In genomic region chr11:51757023-51757422, GRCm38 (mm10) we compare ENCODE assay signal across 8 mouse cellular contexts. TPM values are rescaled to one million over a fixed set of nuclear protein-coding genes. Genes with fewer than 3 reads are reported as not detected.
DNase-seq lines count a peak whose midpoint lies in the region; ATAC-seq lines count a peak whose summit lies in the region.

No protein-coding gene starts in this region.

- DNase-seq in kidney, postnatal 14 days, result peak; percentile 5
- no peak for DNase-seq in kidney, postnatal 36 days
- no peak for DNase-seq in MN1 (ENCODE audit: low spot score)
- DNase-seq in cerebellum, adult 8-10 months, result no peak
- no peak for DNase-seq in adrenal gland, postnatal 36 days

- peaks cover 12% of the 10 kb centered on the region for H3K4me1 ChIP-seq in embryonic facial prominence, embryonic 12.5 days
- peaks cover 29% of the 10 kb centered on the region for H3K4me1 ChIP-seq in hindbrain, embryonic 15.5 days (replicated peaks)
- H3K4me1 ChIP-seq in midbrain, embryonic 16.5 days (ENCODE audit: control insufficient read depth, insufficient read depth, low read length), result peaks cover 24% of the 10 kb centered on the region

- H3K27me3 ChIP-seq in embryonic facial prominence, embryonic 12.5 days, result no peaks in the 10 kb centered on the region; the same call in 1 of the 2 replicates
- 0 out of 2 replicates have a peak, but pooled peaks cover 11% of the 10 kb centered on the region for H3K27me3 ChIP-seq in hindbrain, embryonic 15.5 days
- peaks cover 6% of the 10 kb centered on the region; the same call in 1 of the 2 replicates for H3K27me3 ChIP-seq in midbrain, embryonic 16.5 days (ENCODE audit: control insufficient read depth, insufficient read depth, low read depth, low read length)

- WGBS in embryonic facial prominence, embryonic 12.5 days, result 79% methylated on average over 11 of the region's 11 CpGs
- WGBS in hindbrain, embryonic 15.5 days, result 72% methylated on average over 11 of the region's 11 CpGs
- 74% methylated on average over 11 of the region's 11 CpGs for WGBS in midbrain, embryonic 16.5 days

- no peaks in the 10 kb centered on the region for H3K36me3 ChIP-seq in embryonic facial prominence, embryonic 12.5 days
- H3K36me3 ChIP-seq in hindbrain, embryonic 15.5 days, result no peaks in the 10 kb centered on the region
- no peaks in the 10 kb centered on the region for H3K36me3 ChIP-seq in midbrain, embryonic 16.5 days (ENCODE audit: control insufficient read depth, insufficient read depth, low read length)

- peak overlapping the region; percentile 87 for H3K4me2 ChIP-seq in embryonic facial prominence, embryonic 12.5 days (replicated peaks)
- peak overlapping the region; percentile 88 for H3K4me2 ChIP-seq in hindbrain, embryonic 15.5 days
- H3K4me2 ChIP-seq in midbrain, embryonic 16.5 days (ENCODE audit: low read length), result peak overlapping the region; percentile 96

- no peak overlapping the region for H3K27ac ChIP-seq in embryonic facial prominence, embryonic 12.5 days
- H3K27ac ChIP-seq in hindbrain, embryonic 15.5 days (replicated peaks), result peak overlapping the region; percentile 75
- H3K27ac ChIP-seq in midbrain, embryonic 16.5 days (ENCODE audit: low read length), result peak overlapping the region; percentile 79

- H3K4me3 ChIP-seq in embryonic facial prominence, embryonic 12.5 days, result peak overlapping the region; percentile 98
- H3K4me3 ChIP-seq in hindbrain, embryonic 15.5 days, result peak overlapping the region; percentile 88
- H3K4me3 ChIP-seq in midbrain, embryonic 16.5 days (ENCODE audit: low read depth, low read length), result peak overlapping the region; percentile 89

- no peak for ATAC-seq in embryonic facial prominence, embryonic 12.5 days (ENCODE audit: insufficient number of reproducible peaks, insufficient read depth, low FRiP score, low TSS enrichment)
- ATAC-seq in hindbrain, embryonic 15.5 days (ENCODE audit: low FRiP score, low read depth), result no peak
- peak; percentile 14; the same call in 1 of the 2 replicates for ATAC-seq in midbrain, embryonic 16.5 days

- H3K9me3 ChIP-seq in embryonic facial prominence, embryonic 12.5 days, result no peaks in the 10 kb centered on the region
- H3K9me3 ChIP-seq in hindbrain, embryonic 15.5 days, result no peaks in the 10 kb centered on the region
- H3K9me3 ChIP-seq in midbrain, embryonic 16.5 days (replicated peaks; ENCODE audit: control insufficient read depth, low read length, poor library complexity, severe bottlenecking), result no peaks in the 10 kb centered on the region

- peak overlapping the region; percentile 97; the same call in 1 of the 2 replicates for H3K9ac ChIP-seq in embryonic facial prominence, embryonic 12.5 days
- peak overlapping the region; percentile 87 for H3K9ac ChIP-seq in hindbrain, embryonic 15.5 days
- H3K9ac ChIP-seq in midbrain, embryonic 16.5 days (ENCODE audit: low read depth, low read length), result peak overlapping the region; percentile 90

RNA-seq across cellular contexts. Expression of gene Sec24a, which starts 6.4 kb away (rescaled TPM):
- 14.6 and 15.1 TPM in 2 replicates for polyA plus RNA-seq in embryonic facial prominence, embryonic 12.5 days (2016; fragmentation: Nextera tagmentation; extraction: Ambion mirVana)
- polyA plus RNA-seq in hindbrain, embryonic 15.5 days (2015; fragmentation: Nextera tagmentation; extraction: Ambion mirVana), result 14.2 and 15.9 TPM in 2 replicates
- 15.2 and 16.5 TPM in 2 replicates for polyA plus RNA-seq in midbrain, embryonic 16.5 days (2015; fragmentation: Nextera tagmentation; extraction: Ambion mirVana)
- total RNA-seq in adrenal gland, postnatal 36 days (2021), result 10 to 100 TPM; 33.9 to 34.9 TPM

RNA-seq across cellular contexts. Expression of gene Sar1b, which starts 6.5 kb away (rescaled TPM):
- polyA plus RNA-seq in embryonic facial prominence, embryonic 12.5 days (2016; fragmentation: Nextera tagmentation; extraction: Ambion mirVana), result 91.6 and 93.1 TPM in 2 replicates
- polyA plus RNA-seq in hindbrain, embryonic 15.5 days (2015; fragmentation: Nextera tagmentation; extraction: Ambion mirVana), result 196 and 197 TPM in 2 replicates
- polyA plus RNA-seq in midbrain, embryonic 16.5 days (2015; fragmentation: Nextera tagmentation; extraction: Ambion mirVana), result 184 and 206 TPM in 2 replicates
- 100 to 1,000 TPM in 1 of 2 experiments, 10 to 100 TPM in 1; 95.5 to 112 TPM for total RNA-seq in adrenal gland, postnatal 36 days (2021)
